Mouse (Mus musculus) MEL (cell line): Measurements from ENCODE around the gene Gm20521. TPM values are rescaled to one million over a fixed set of nuclear protein-coding genes. Genes with fewer than 3 reads are reported as not detected.

Experiments
- DNase-seq: peaks from one replicate; pipeline ENCODE4 v3.0.0; 2011; ENCODE audit warnings: low read depth, low spot score
- H3K27ac ChIP-seq: 2 replicates; pipeline ENCODE4 v1.5.1; 2012; ENCODE audit warnings: low read depth, mild to moderate bottlenecking, control low read depth, low read length, moderate library complexity; ENCODE audit not compliant: control insufficient read depth
- H3K27me3 ChIP-seq, 2 experiments: fragments of 150-350 bp in 1 of 2; sonication (generic) in 1 of 2; 2 replicates each; pipeline ENCODE4 v1.6.1; 2012; ENCODE audit warnings: low read length in 2 of 2, mild to moderate bottlenecking in 2 of 2, improper control_type of control experiment in 1 of 2, moderate library complexity in 1 of 2; ENCODE audit not compliant: insufficient read depth in 2 of 2, control insufficient read depth in 1 of 2
- H3K36me3 ChIP-seq, 2 experiments: 2 replicates each; pipeline ENCODE4 v1.6.1; 2012 to 2014; ENCODE audit warnings: low read length in 2 of 2, improper control_type of control experiment in 1 of 2, inconsistent platforms in 1 of 2, mild to moderate bottlenecking in 1 of 2; ENCODE audit not compliant: insufficient read depth in 2 of 2, control insufficient read depth in 1 of 2
- H3K4me1 ChIP-seq, 2 experiments: fragments of 150-350 bp in 1 of 2; sonication (generic) in 1 of 2; 2 replicates each; pipeline ENCODE4 v1.6.1; 2012; ENCODE audit warnings: low read length in 2 of 2, improper control_type of control experiment in 1 of 2, mild to moderate bottlenecking in 1 of 2; ENCODE audit not compliant: insufficient read depth in 2 of 2, control insufficient read depth in 1 of 2
- H3K4me3 ChIP-seq, 2 experiments: fragments of 150-350 bp in 1 of 2; sonication (generic) in 1 of 2; 2 replicates each; pipeline ENCODE4 v1.5.1; 2012; ENCODE audit warnings: low read depth in 2 of 2, low read length in 2 of 2, mild to moderate bottlenecking in 2 of 2, moderate library complexity in 2 of 2, control low read depth in 1 of 2, improper control_type of control experiment in 1 of 2; ENCODE audit not compliant: control insufficient read depth in 1 of 2, insufficient read depth in 1 of 2
- H3K79me2 ChIP-seq: 2 replicates; pipeline ENCODE4 v1.6.1; 2012; ENCODE audit warnings: mild to moderate bottlenecking, low read length, moderate library complexity; ENCODE audit not compliant: control insufficient read depth, poor library complexity, insufficient read depth
- H3K9ac ChIP-seq: 2 replicates; pipeline ENCODE4 v1.6.1; 2012; ENCODE audit warnings: low read depth, mild to moderate bottlenecking, control low read depth, low read length, moderate library complexity; ENCODE audit not compliant: control insufficient read depth, poor library complexity, severe bottlenecking
- H3K9me3 ChIP-seq: fragments of 150-350 bp; sonication (generic); replicated peaks from 2 replicates; pipeline ENCODE4 v1.6.1; 2012; ENCODE audit warnings: mild to moderate bottlenecking, low read length, improper control_type of control experiment, moderate library complexity; ENCODE audit not compliant: insufficient read depth
- BHLHE40 ChIP-seq: IDR thresholded peaks from 2 replicates; pipeline ENCODE4 v1.6.1; 2012; ENCODE audit warnings: low read depth, mild to moderate bottlenecking, inconsistent platforms, low read length, improper control_type of control experiment, borderline replicate concordance
- CHD1 ChIP-seq: IDR thresholded peaks from 2 replicates; pipeline ENCODE4 v1.6.1; 2012; ENCODE audit warnings: low read depth, mild to moderate bottlenecking, inconsistent platforms, low read length, improper control_type of control experiment
- CHD2 ChIP-seq: IDR thresholded peaks from 2 replicates; pipeline ENCODE4 v1.6.1; 2011; ENCODE audit warnings: low read length, improper control_type of control experiment
- CTCF ChIP-seq, 3 experiments: IDR thresholded peaks in 2 of 3; conservative IDR thresholded peaks in 1 of 3; 2 replicates each; pipeline ENCODE4 v1.5.1; 2011 to 2012; ENCODE audit warnings: low read length in 3 of 3, low read depth in 2 of 3, mild to moderate bottlenecking in 2 of 3, improper control_type of control experiment in 1 of 3, inconsistent platforms in 1 of 3, mixed read lengths in 1 of 3, moderate library complexity in 1 of 3; ENCODE audit not compliant: control insufficient read depth in 1 of 3, insufficient read depth in 1 of 3, poor library complexity in 1 of 3, severe bottlenecking in 1 of 3
- ELF1 ChIP-seq: IDR thresholded peaks from 2 replicates; pipeline ENCODE4 v1.6.1; 2014; ENCODE audit warnings: low read depth, mild to moderate bottlenecking, inconsistent platforms, low read length, improper control_type of control experiment, moderate library complexity
- EP300 ChIP-seq, 2 experiments: IDR thresholded peaks; 2 replicates each; pipeline ENCODE4 v1.6.1; 2011; ENCODE audit warnings: improper control_type of control experiment in 2 of 2, low read length in 2 of 2, low read depth in 1 of 2, mild to moderate bottlenecking in 1 of 2
- GABPA ChIP-seq: IDR thresholded peaks from 2 replicates; pipeline ENCODE4 v1.6.1; 2012; ENCODE audit warnings: low read depth, mild to moderate bottlenecking, inconsistent platforms, low read length, improper control_type of control experiment, moderate library complexity
- HCFC1 ChIP-seq: IDR thresholded peaks from 2 replicates; pipeline ENCODE4 v1.6.1; 2012; ENCODE audit warnings: low read depth, mild to moderate bottlenecking, inconsistent platforms, low read length, improper control_type of control experiment, moderate library complexity
- JUND ChIP-seq: IDR thresholded peaks from 2 replicates; pipeline ENCODE4 v1.6.1; 2011; ENCODE audit warnings: low read depth, mild to moderate bottlenecking, improper control_type of control experiment, low read length
- KAT2A ChIP-seq: conservative IDR thresholded peaks from 2 replicates; pipeline ENCODE4 v1.6.1; 2012; ENCODE audit warnings: low read depth, low read length, improper control_type of control experiment, inconsistent platforms
- MAFK ChIP-seq: IDR thresholded peaks from 2 replicates; pipeline ENCODE4 v1.6.1; 2011; ENCODE audit warnings: low read depth, mild to moderate bottlenecking, low read length, improper control_type of control experiment, borderline replicate concordance
- MAX ChIP-seq: IDR thresholded peaks from 2 replicates; pipeline ENCODE4 v1.6.1; 2011; ENCODE audit warnings: low read length, improper control_type of control experiment
- MAZ ChIP-seq: IDR thresholded peaks from 2 replicates; pipeline ENCODE4 v1.6.1; 2012; ENCODE audit warnings: low read depth, mild to moderate bottlenecking, inconsistent platforms, low read length, improper control_type of control experiment
- MEF2A ChIP-seq: IDR thresholded peaks from 2 replicates; pipeline ENCODE4 v1.6.1; 2014; ENCODE audit warnings: low read depth, mild to moderate bottlenecking, inconsistent platforms, low read length, improper control_type of control experiment; ENCODE audit not compliant: poor library complexity, insufficient replicate concordance, severe bottlenecking; ENCODE audit errors: extremely low read depth
- MXI1 ChIP-seq: IDR thresholded peaks from 2 replicates; pipeline ENCODE4 v1.6.1; 2011; ENCODE audit warnings: mild to moderate bottlenecking, low read depth, low read length, improper control_type of control experiment
- MYB ChIP-seq: IDR thresholded peaks from 2 replicates; pipeline ENCODE4 v1.6.1; 2011; ENCODE audit warnings: mild to moderate bottlenecking, low read depth, low read length, improper control_type of control experiment
- MYC ChIP-seq: IDR thresholded peaks from 2 replicates; pipeline ENCODE4 v1.6.1; 2011; ENCODE audit warnings: low read depth, mild to moderate bottlenecking, low read length, improper control_type of control experiment, moderate library complexity
- NRF1 ChIP-seq: IDR thresholded peaks from 2 replicates; pipeline ENCODE4 v1.6.1; 2014; ENCODE audit warnings: low read depth, mild to moderate bottlenecking, inconsistent platforms, low read length, improper control_type of control experiment, moderate library complexity; ENCODE audit not compliant: poor library complexity, insufficient read depth, severe bottlenecking
- POLR2A ChIP-seq, 2 experiments: IDR thresholded peaks; 2 replicates each; pipeline ENCODE4 v1.6.1; 2011 to 2012; ENCODE audit warnings: low read length in 2 of 2, mild to moderate bottlenecking in 2 of 2, control low read depth in 1 of 2, improper control_type of control experiment in 1 of 2, low read depth in 1 of 2, moderate library complexity in 1 of 2; ENCODE audit not compliant: control insufficient read depth in 1 of 2, insufficient read depth in 1 of 2, poor library complexity in 1 of 2
- POLR2AphosphoS2 ChIP-seq: IDR thresholded peaks from 2 replicates; pipeline ENCODE4 v1.6.1; 2011; ENCODE audit warnings: low read length, improper control_type of control experiment
- RCOR1 ChIP-seq: IDR thresholded peaks from 2 replicates; pipeline ENCODE4 v1.6.1; 2012; ENCODE audit warnings: low read depth, mild to moderate bottlenecking, inconsistent platforms, low read length, improper control_type of control experiment
- SIN3A ChIP-seq: IDR thresholded peaks from 2 replicates; pipeline ENCODE4 v1.6.1; 2012; ENCODE audit warnings: low read length, improper control_type of control experiment, inconsistent platforms
- SMC3 ChIP-seq: IDR thresholded peaks from 2 replicates; pipeline ENCODE4 v1.6.1; 2011; ENCODE audit warnings: low read depth, low read length, improper control_type of control experiment
- TAL1 ChIP-seq: IDR thresholded peaks from 2 replicates; pipeline ENCODE4 v1.6.1; 2012; ENCODE audit warnings: mild to moderate bottlenecking, inconsistent platforms, low read length, moderate library complexity, mixed read lengths
- TBP ChIP-seq: IDR thresholded peaks from 2 replicates; pipeline ENCODE4 v1.8.0; 2011; ENCODE audit warnings: low read depth, low read length, improper control_type of control experiment
- TCF12 ChIP-seq: IDR thresholded peaks from 2 replicates; pipeline ENCODE4 v1.6.1; 2014; ENCODE audit warnings: low read depth, mild to moderate bottlenecking, inconsistent platforms, low read length, improper control_type of control experiment, moderate library complexity
- UBTF ChIP-seq: IDR thresholded peaks from 2 replicates; pipeline ENCODE4 v1.6.1; 2012; ENCODE audit warnings: low read depth, mild to moderate bottlenecking, inconsistent platforms, low read length, improper control_type of control experiment, moderate library complexity, borderline replicate concordance; ENCODE audit not compliant: insufficient read depth
- USF1 ChIP-seq: IDR thresholded peaks from 2 replicates; pipeline ENCODE4 v1.6.1; 2014; ENCODE audit warnings: low read depth, mild to moderate bottlenecking, inconsistent platforms, low read length, improper control_type of control experiment, moderate library complexity
- USF2 ChIP-seq, 2 experiments: IDR thresholded peaks; 2 replicates each; pipeline ENCODE4 v1.6.1; 2011 to 2012; ENCODE audit warnings: improper control_type of control experiment in 2 of 2, low read length in 2 of 2, borderline replicate concordance in 1 of 2, inconsistent platforms in 1 of 2, low read depth in 1 of 2, mild to moderate bottlenecking in 1 of 2; ENCODE audit not compliant: insufficient read depth in 1 of 2
- ZMIZ1 ChIP-seq: IDR thresholded peaks from 2 replicates; pipeline ENCODE4 v1.6.1; 2012; ENCODE audit warnings: low read depth, mild to moderate bottlenecking, inconsistent platforms, low read length, improper control_type of control experiment, moderate library complexity
- ZNF384 ChIP-seq: IDR thresholded peaks from 2 replicates; pipeline ENCODE4 v1.6.1; 2012; ENCODE audit warnings: low read depth, mild to moderate bottlenecking, inconsistent platforms, low read length, improper control_type of control experiment
- polyA plus RNA-seq, 2 experiments: library from polyadenylated mRNA; stranded (reverse) in 1 of 2; unstranded in 1 of 2; fragments of >175 nt in 1 of 2; fragments of >200 nt in 1 of 2; gene quantifications; 2 replicates each; pipeline versions ENCODE4 v1.2.1 to v1.2.4; 2012; ENCODE audit warnings: low replicate concordance in 2 of 2, low read depth in 1 of 2; ENCODE audit not compliant: insufficient read length in 2 of 2, insufficient read depth in 1 of 2, missing spikeins in 1 of 2
- total RNA-seq: library from RNA; depleted of rRNA; stranded (reverse); fragments of 300-350 nt; gene quantifications from 2 replicates; pipeline ENCODE4 v1.2.3, GENCODE M21; 2012

Gm20521 gene
- total and polyA plus RNA-seq, 3 experiments: 0.58 to 3.4 TPM; not detected in 1

DNA sequence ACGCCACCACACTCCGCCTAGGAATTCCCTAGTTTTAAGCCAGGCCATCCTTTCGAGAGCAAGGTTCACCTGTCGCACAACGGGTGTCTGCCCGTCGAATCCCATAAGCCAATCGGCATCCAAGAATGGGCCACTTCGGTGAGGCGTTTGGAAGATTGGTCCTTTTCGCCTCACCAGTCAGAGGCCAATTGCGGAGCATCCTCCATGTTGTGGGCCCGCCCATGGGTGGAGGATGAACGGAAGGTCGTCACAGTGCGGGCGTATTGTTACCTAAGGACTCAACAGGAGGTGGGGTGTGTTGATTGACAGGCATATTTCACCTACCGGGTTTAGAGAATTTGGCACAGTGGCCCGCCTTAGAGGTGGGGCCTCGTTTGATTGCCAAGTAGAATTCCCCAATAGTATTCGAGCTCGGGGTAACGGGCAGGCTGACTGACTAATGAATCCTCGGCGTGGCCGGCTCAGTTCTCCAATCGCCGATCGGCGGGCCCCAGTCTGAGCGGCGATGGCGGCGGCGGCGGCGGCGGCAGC lies 10.5 kb downstream of the Gm20521 start (continued):
- TF ChIP-seq MEF2A: no peak
- peak; percentile 86 for TF ChIP-seq POLR2AphosphoS2
- TF ChIP-seq MAFK: no peak
- no peak for TF ChIP-seq MAZ
- TF ChIP-seq CTCF (IDR thresholded peaks at IDR 0.05 in 2 of 3, conservative IDR thresholded peaks at IDR 0.05 in 1 of 3; ENCODE audit: control insufficient read depth in 1 of 3, insufficient read depth in 1 of 3, low read depth in 2 of 3, low read length in 3 of 3, poor library complexity in 1 of 3, severe bottlenecking in 1 of 3): no peak
- no peak for TF ChIP-seq JUND
- TF ChIP-seq MYC: no peak
- no peak for TF ChIP-seq USF2 (IDR thresholded peaks at IDR 0.05; ENCODE audit: borderline replicate concordance in 1 of 2, insufficient read depth in 1 of 2, low read depth in 1 of 2, low read length in 2 of 2)
- TF ChIP-seq CHD1: no peak
- peak; percentile 32; the same call in 1 of the 2 replicates for TF ChIP-seq NRF1
- no peak for TF ChIP-seq GABPA
- TF ChIP-seq RCOR1: no peak
- peak; percentile 22 to 83 for TF ChIP-seq POLR2A (IDR thresholded peaks at IDR 0.05; ENCODE audit: control insufficient read depth in 1 of 2, insufficient read depth in 1 of 2, low read depth in 1 of 2, low read length in 2 of 2, poor library complexity in 1 of 2)
- TF ChIP-seq BHLHE40: no peak
- no peak; the same call in 1 of the 2 replicates for TF ChIP-seq ZNF384
- TF ChIP-seq USF1: no peak
- TF ChIP-seq SIN3A: no peak
- TF ChIP-seq MYB: no peak
- TF ChIP-seq, all 39 proteins: peak for 13

DNA sequence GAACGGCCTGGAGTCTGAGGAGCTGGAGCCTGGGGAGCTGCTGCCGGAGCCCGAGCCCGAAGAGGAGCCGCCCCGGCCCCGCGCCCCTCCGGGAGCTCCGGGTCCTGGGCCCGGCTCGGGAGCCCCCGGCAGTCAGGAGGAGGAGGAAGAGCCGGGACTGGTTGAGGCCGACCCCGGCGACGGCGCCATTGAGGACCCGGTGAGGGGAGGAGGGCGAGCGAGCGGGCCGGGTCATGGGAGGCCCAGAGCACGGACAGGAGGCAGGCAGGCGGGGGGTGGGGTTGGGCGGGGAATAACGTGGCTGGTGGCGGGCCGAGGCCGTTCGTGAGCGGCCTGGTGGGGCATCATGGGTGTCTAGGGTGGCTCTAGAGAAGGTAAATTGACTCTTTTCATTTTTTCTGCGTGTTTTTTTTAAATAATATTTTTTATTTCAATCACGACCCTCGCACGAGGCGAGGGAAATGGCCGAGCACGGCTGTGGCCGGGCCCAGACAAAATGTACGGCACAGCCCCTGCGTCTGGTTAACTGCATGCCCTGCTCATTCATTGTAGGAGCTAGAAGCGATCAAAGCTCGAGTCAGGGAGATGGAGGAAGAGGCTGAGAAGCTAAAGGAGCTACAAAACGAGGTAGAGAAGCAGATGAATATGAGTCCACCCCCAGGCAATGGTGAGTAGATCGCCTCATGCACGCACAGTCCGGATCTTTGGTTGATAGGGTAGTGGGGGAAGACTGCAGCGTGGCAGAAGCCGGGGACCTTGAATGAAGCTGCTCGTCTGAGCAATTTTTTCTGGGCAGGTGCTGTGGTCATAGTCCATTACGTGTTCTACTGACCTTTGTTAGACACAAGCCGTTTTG lies 11.3 kb downstream of the Gm20521 start:
- H3K9ac ChIP-seq: peak overlapping the region; percentile 100
- DNase-seq: peak; percentile 67
- peak overlapping the region; percentile 74 to 100 for H3K4me3 ChIP-seq
- no peaks in the 10 kb centered on the region for H3K9me3 ChIP-seq
- peaks cover 19% of the 10 kb centered on the region for H3K79me2 ChIP-seq
- peaks cover 12 to 14% of the 10 kb centered on the region in 2 experiments for H3K36me3 ChIP-seq
- no peaks in the 10 kb centered on the region for H3K27me3 ChIP-seq
- H3K4me1 ChIP-seq: peaks cover 4 to 6% of the 10 kb centered on the region in 2 experiments; a peak in 3 of 4 replicates
- peak overlapping the region; percentile 73 for H3K27ac ChIP-seq
- TF ChIP-seq ZMIZ1 (0 out of 2 replicates have a peak, but pooled peaks have one; percentile 32), ZNF384 (no peak), KAT2A (no peak), POLR2AphosphoS2 (no peak), EP300 (IDR thresholded peaks at IDR 0.05; ENCODE audit: low read depth in 1 of 2, low read length in 2 of 2) (no peak), MEF2A (no peak), HCFC1 (peak; percentile 49; the same call in 1 of the 2 replicates), TCF12 (peak; percentile 23; the same call in 1 of the 2 replicates), MAX (peak; percentile 57), MXI1 (peak; percentile 82), MAFK (no peak), SMC3 (no peak), CHD1 (peak; percentile 74; the same call in 1 of the 2 replicates), ELF1 (no peak), TAL1 (no peak), TBP (no peak), GABPA (no peak), CHD2 (no peak), UBTF (no peak), SIN3A (no peak; the same call in none of the 2 replicates), USF1 (no peak), POLR2A (IDR thresholded peaks at IDR 0.05; ENCODE audit: control insufficient read depth in 1 of 2, insufficient read depth in 1 of 2, low read depth in 1 of 2, low read length in 2 of 2, poor library complexity in 1 of 2) (peak in 1 of 2 experiments; percentile 44; a peak in 2 of 4 replicates)
